Mouse (Mus musculus) MEL (cell line): ENCODE measurements around the gene Mcl1. TPM values are rescaled to one million over a fixed set of nuclear protein-coding genes. Genes with fewer than 3 reads are reported as not detected.

Experiments
- DNase-seq: peaks from one replicate; pipeline ENCODE4 v3.0.0; 2011; ENCODE audit warnings: low read depth, low spot score
- H3K27ac ChIP-seq: 2 replicates; pipeline ENCODE4 v1.5.1; 2012; ENCODE audit warnings: low read depth, mild to moderate bottlenecking, control low read depth, low read length, moderate library complexity; ENCODE audit not compliant: control insufficient read depth
- H3K27me3 ChIP-seq, 2 experiments: fragments of 150-350 bp in 1 of 2; sonication (generic) in 1 of 2; 2 replicates each; pipeline ENCODE4 v1.6.1; 2012; ENCODE audit warnings: low read length in 2 of 2, mild to moderate bottlenecking in 2 of 2, improper control_type of control experiment in 1 of 2, moderate library complexity in 1 of 2; ENCODE audit not compliant: insufficient read depth in 2 of 2, control insufficient read depth in 1 of 2
- H3K36me3 ChIP-seq, 2 experiments: 2 replicates each; pipeline ENCODE4 v1.6.1; 2012 to 2014; ENCODE audit warnings: low read length in 2 of 2, improper control_type of control experiment in 1 of 2, inconsistent platforms in 1 of 2, mild to moderate bottlenecking in 1 of 2; ENCODE audit not compliant: insufficient read depth in 2 of 2, control insufficient read depth in 1 of 2
- H3K4me1 ChIP-seq, 2 experiments: fragments of 150-350 bp in 1 of 2; sonication (generic) in 1 of 2; 2 replicates each; pipeline ENCODE4 v1.6.1; 2012; ENCODE audit warnings: low read length in 2 of 2, improper control_type of control experiment in 1 of 2, mild to moderate bottlenecking in 1 of 2; ENCODE audit not compliant: insufficient read depth in 2 of 2, control insufficient read depth in 1 of 2
- H3K4me3 ChIP-seq, 2 experiments: fragments of 150-350 bp in 1 of 2; sonication (generic) in 1 of 2; 2 replicates each; pipeline ENCODE4 v1.5.1; 2012; ENCODE audit warnings: low read depth in 2 of 2, low read length in 2 of 2, mild to moderate bottlenecking in 2 of 2, moderate library complexity in 2 of 2, control low read depth in 1 of 2, improper control_type of control experiment in 1 of 2; ENCODE audit not compliant: control insufficient read depth in 1 of 2, insufficient read depth in 1 of 2
- H3K79me2 ChIP-seq: 2 replicates; pipeline ENCODE4 v1.6.1; 2012; ENCODE audit warnings: mild to moderate bottlenecking, low read length, moderate library complexity; ENCODE audit not compliant: control insufficient read depth, poor library complexity, insufficient read depth
- H3K9ac ChIP-seq: 2 replicates; pipeline ENCODE4 v1.6.1; 2012; ENCODE audit warnings: low read depth, mild to moderate bottlenecking, control low read depth, low read length, moderate library complexity; ENCODE audit not compliant: control insufficient read depth, poor library complexity, severe bottlenecking
- H3K9me3 ChIP-seq: fragments of 150-350 bp; sonication (generic); replicated peaks from 2 replicates; pipeline ENCODE4 v1.6.1; 2012; ENCODE audit warnings: mild to moderate bottlenecking, low read length, improper control_type of control experiment, moderate library complexity; ENCODE audit not compliant: insufficient read depth
- CHD2 ChIP-seq: IDR thresholded peaks from 2 replicates; pipeline ENCODE4 v1.6.1; 2011; ENCODE audit warnings: low read length, improper control_type of control experiment
- GABPA ChIP-seq: IDR thresholded peaks from 2 replicates; pipeline ENCODE4 v1.6.1; 2012; ENCODE audit warnings: low read depth, mild to moderate bottlenecking, inconsistent platforms, low read length, improper control_type of control experiment, moderate library complexity
- JUND ChIP-seq: IDR thresholded peaks from 2 replicates; pipeline ENCODE4 v1.6.1; 2011; ENCODE audit warnings: low read depth, mild to moderate bottlenecking, improper control_type of control experiment, low read length
- MAX ChIP-seq: IDR thresholded peaks from 2 replicates; pipeline ENCODE4 v1.6.1; 2011; ENCODE audit warnings: low read length, improper control_type of control experiment
- NRF1 ChIP-seq: IDR thresholded peaks from 2 replicates; pipeline ENCODE4 v1.6.1; 2014; ENCODE audit warnings: low read depth, mild to moderate bottlenecking, inconsistent platforms, low read length, improper control_type of control experiment, moderate library complexity; ENCODE audit not compliant: poor library complexity, insufficient read depth, severe bottlenecking
- POLR2A ChIP-seq, 2 experiments: IDR thresholded peaks; 2 replicates each; pipeline ENCODE4 v1.6.1; 2011 to 2012; ENCODE audit warnings: low read length in 2 of 2, mild to moderate bottlenecking in 2 of 2, control low read depth in 1 of 2, improper control_type of control experiment in 1 of 2, low read depth in 1 of 2, moderate library complexity in 1 of 2; ENCODE audit not compliant: control insufficient read depth in 1 of 2, insufficient read depth in 1 of 2, poor library complexity in 1 of 2
- POLR2AphosphoS5 ChIP-seq: IDR thresholded peaks from 2 replicates; pipeline ENCODE4 v1.6.1; 2012; ENCODE audit warnings: low read depth, borderline replicate concordance, mild to moderate bottlenecking, inconsistent platforms, low read length, moderate library complexity, mixed read lengths
- RAD21 ChIP-seq: IDR thresholded peaks from 2 replicates; pipeline ENCODE4 v1.6.1; 2011; ENCODE audit warnings: mild to moderate bottlenecking, low read depth, low read length, improper control_type of control experiment
- RCOR1 ChIP-seq: IDR thresholded peaks from 2 replicates; pipeline ENCODE4 v1.6.1; 2012; ENCODE audit warnings: low read depth, mild to moderate bottlenecking, inconsistent platforms, low read length, improper control_type of control experiment
- TBP ChIP-seq: IDR thresholded peaks from 2 replicates; pipeline ENCODE4 v1.8.0; 2011; ENCODE audit warnings: low read depth, low read length, improper control_type of control experiment
- TCF12 ChIP-seq: IDR thresholded peaks from 2 replicates; pipeline ENCODE4 v1.6.1; 2014; ENCODE audit warnings: low read depth, mild to moderate bottlenecking, inconsistent platforms, low read length, improper control_type of control experiment, moderate library complexity
- UBTF ChIP-seq: IDR thresholded peaks from 2 replicates; pipeline ENCODE4 v1.6.1; 2012; ENCODE audit warnings: low read depth, mild to moderate bottlenecking, inconsistent platforms, low read length, improper control_type of control experiment, moderate library complexity, borderline replicate concordance; ENCODE audit not compliant: insufficient read depth
- ZC3H11A ChIP-seq: IDR thresholded peaks from 2 replicates; pipeline ENCODE4 v1.6.1; 2012; ENCODE audit warnings: low read depth, mild to moderate bottlenecking, inconsistent platforms, low read length, improper control_type of control experiment
- ZNF384 ChIP-seq: IDR thresholded peaks from 2 replicates; pipeline ENCODE4 v1.6.1; 2012; ENCODE audit warnings: low read depth, mild to moderate bottlenecking, inconsistent platforms, low read length, improper control_type of control experiment
- polyA plus RNA-seq, 2 experiments: library from polyadenylated mRNA; stranded (reverse) in 1 of 2; unstranded in 1 of 2; fragments of >175 nt in 1 of 2; fragments of >200 nt in 1 of 2; gene quantifications; 2 replicates each; pipeline versions ENCODE4 v1.2.1 to v1.2.4; 2012; ENCODE audit warnings: low replicate concordance in 2 of 2, low read depth in 1 of 2; ENCODE audit not compliant: insufficient read length in 2 of 2, insufficient read depth in 1 of 2, missing spikeins in 1 of 2
- total RNA-seq: library from RNA; depleted of rRNA; stranded (reverse); fragments of 300-350 nt; gene quantifications from 2 replicates; pipeline ENCODE4 v1.2.3, GENCODE M21; 2012

The Mcl1 gene
- total and polyA plus RNA-seq, 3 experiments: 142 to 211 (median 156) TPM

- peak; percentile 51 for DNase-seq
- peak overlapping the region; percentile 93 for H3K27ac ChIP-seq
- peaks cover 30% of the 10 kb centered on the region for H3K79me2 ChIP-seq
- H3K4me1 ChIP-seq: peaks cover 36 to 53% of the 10 kb centered on the region in 2 experiments
- H3K4me3 ChIP-seq: peak overlapping the region; percentile 48 to 51; a peak in 3 of 4 replicates
- TF ChIP-seq TCF12 (no peak), MAX (no peak), RCOR1 (no peak), RAD21 (no peak), NRF1 (no peak), CHD2 (no peak), GABPA (no peak)
- H3K9me3 ChIP-seq: no peaks in the 10 kb centered on the region
- no peaks in the 10 kb centered on the region for H3K27me3 ChIP-seq
- peaks cover 2 to 47% of the 10 kb centered on the region in 2 experiments; a peak in 3 of 4 replicates for H3K36me3 ChIP-seq
- H3K9ac ChIP-seq: peak overlapping the region; percentile 75
Measured at GRCm38 (mm10) chr3:95672861-95673706, 14.5 kb downstream of the Mcl1 start.

GRCm38 (mm10) chr3:95673707-95674211 is 15.2 kb downstream of the Mcl1 start:
- H3K79me2 ChIP-seq: peaks cover 29% of the 10 kb centered on the region
- peaks cover 2 to 47% of the 10 kb centered on the region in 2 experiments; a peak in 3 of 4 replicates for H3K36me3 ChIP-seq
- peak; percentile 82 for DNase-seq
- no peaks in the 10 kb centered on the region for H3K27me3 ChIP-seq
- peak overlapping the region; percentile 48 to 51 for H3K4me3 ChIP-seq
- TF ChIP-seq POLR2AphosphoS5 (0 out of 2 replicates have a peak, but pooled peaks have one; percentile 5), ZNF384 (no peak), POLR2A (IDR thresholded peaks at IDR 0.05; ENCODE audit: control insufficient read depth in 1 of 2, insufficient read depth in 1 of 2, low read depth in 1 of 2, low read length in 2 of 2, poor library complexity in 1 of 2) (peak in 1 of 2 experiments; percentile 60; a peak in 1 of 4 replicates)
- H3K9me3 ChIP-seq: no peaks in the 10 kb centered on the region
- peak overlapping the region; percentile 75 for H3K9ac ChIP-seq
- peaks cover 36 to 53% of the 10 kb centered on the region in 2 experiments for H3K4me1 ChIP-seq
- H3K27ac ChIP-seq: peak overlapping the region; percentile 93

GRCm38 (mm10) chr3:95674236-95674635 is 15.6 kb downstream of the Mcl1 start:
- Histone ChIP-seq H3K4me3 (peak overlapping the region; percentile 18 to 28; a peak in 3 of 4 replicates), H3K4me1 (peaks cover 36 to 53% of the 10 kb centered on the region in 2 experiments), H3K36me3 (peaks cover under 1 to 47% of the 10 kb centered on the region in 2 experiments; a peak in 3 of 4 replicates), H3K9ac (peak overlapping the region; percentile 71), H3K27me3 (no peaks in the 10 kb centered on the region), H3K27ac (peak overlapping the region; percentile 95)
- TF ChIP-seq JUND: no peak
- TF ChIP-seq RCOR1: no peak
- peak in 1 of 2 experiments; percentile 70; a peak in 2 of 4 replicates for TF ChIP-seq POLR2A (IDR thresholded peaks at IDR 0.05; ENCODE audit: control insufficient read depth in 1 of 2, insufficient read depth in 1 of 2, low read depth in 1 of 2, low read length in 2 of 2, poor library complexity in 1 of 2)
- 0 out of 2 replicates have a peak, but pooled peaks have one; percentile 32 for TF ChIP-seq UBTF
- 0 out of 2 replicates have a peak, but pooled peaks have one; percentile 33 for TF ChIP-seq TBP
- TF ChIP-seq ZC3H11A: no peak
- TF ChIP-seq, all 39 proteins: peak for 3
- no peaks in the 10 kb centered on the region for H3K9me3 ChIP-seq
- H3K79me2 ChIP-seq: peaks cover 27% of the 10 kb centered on the region
- DNase-seq: peak; percentile 100
